Mouse (Mus musculus) adrenal gland, adult 18-20 months (tissue): ENCODE measurements around the gene 2210408I21Rik. TPM values are rescaled to one million over a fixed set of nuclear protein-coding genes. Genes with fewer than 3 reads are reported as not detected.

ENCODE experiments used
- DNase-seq, 2 experiments: peaks; one replicate each; pipeline ENCODE4 v3.0.0; 2021 to 2022; ENCODE audit warnings: low spot score in 2 of 2
- total RNA-seq, 2 experiments: library from RNA; stranded (reverse); gene quantifications; 1 replicate in 1 of 2; 2 replicates in 1 of 2; pipeline ENCODE4 v1.2.3; 2021

Gene 2210408I21Rik
- total RNA-seq, 2 experiments from 2014 or later, result 8.8 to 8.9 TPM

DNA sequence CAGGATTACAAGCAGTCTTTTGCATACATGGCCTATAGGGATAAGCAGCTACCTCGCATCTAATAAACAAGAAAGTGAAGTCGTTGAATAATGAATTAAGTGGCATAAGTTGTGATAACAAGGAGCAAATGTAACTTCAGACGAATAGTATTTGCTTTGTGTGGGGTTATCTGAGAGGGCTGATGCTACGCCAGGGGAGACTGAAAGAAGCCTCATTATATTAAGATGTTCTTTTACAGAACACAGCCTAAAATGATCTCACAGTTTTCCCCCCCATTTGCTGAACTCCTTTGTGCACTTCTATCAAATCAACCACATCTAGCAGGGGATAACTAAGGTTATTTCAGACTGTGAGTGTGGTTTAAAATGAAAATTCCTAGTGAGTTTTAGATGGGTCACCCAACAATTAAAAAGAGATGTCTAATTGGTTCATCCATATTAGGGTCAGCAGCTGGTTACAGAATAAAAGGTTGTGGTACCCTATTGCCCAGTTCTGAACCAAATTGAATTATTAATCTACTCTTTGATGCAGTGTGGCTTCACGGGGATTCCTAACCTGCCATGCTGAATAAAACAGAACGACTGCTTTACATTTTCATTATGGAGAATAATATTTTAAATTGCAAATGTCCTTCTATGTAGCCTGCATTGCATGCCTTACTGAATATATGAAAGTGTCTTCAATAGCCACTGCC, 343.2 kb downstream of the 2210408I21Rik start:
- DNase-seq, result no peak

DNA sequence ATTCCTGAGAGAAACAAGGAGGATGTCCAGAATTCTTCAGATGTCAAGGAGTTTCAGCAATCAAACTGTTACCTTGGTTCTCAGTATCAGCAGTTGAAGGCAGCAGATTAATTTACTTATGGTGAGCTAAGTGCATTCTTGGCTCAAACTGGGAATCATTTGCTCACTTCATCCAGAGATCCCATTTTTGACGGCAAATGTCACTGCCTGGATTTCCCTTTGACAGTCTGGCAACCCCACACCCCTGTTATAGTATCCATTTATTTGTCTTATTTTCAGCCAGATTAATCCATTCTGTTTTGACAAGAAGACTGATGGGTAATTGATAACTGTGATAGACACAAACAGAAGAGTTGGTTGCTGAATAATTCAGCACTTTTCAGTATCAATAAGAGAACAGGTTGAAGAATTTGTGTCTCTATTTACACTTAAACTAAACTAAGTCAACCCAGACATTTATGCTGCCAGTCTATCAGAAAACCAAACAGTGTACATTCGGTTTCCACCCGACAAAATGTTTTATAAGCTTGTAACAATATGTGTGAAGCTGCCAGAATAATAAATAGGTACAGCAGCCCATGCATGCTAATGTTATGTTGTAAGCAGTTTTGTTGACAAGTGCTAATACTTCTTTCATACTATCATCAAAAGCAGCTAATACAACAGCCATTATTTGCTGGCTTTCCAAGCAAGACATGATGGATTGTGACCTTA, 354.8 kb downstream of the 2210408I21Rik start:
- DNase-seq, result no peak

DNA sequence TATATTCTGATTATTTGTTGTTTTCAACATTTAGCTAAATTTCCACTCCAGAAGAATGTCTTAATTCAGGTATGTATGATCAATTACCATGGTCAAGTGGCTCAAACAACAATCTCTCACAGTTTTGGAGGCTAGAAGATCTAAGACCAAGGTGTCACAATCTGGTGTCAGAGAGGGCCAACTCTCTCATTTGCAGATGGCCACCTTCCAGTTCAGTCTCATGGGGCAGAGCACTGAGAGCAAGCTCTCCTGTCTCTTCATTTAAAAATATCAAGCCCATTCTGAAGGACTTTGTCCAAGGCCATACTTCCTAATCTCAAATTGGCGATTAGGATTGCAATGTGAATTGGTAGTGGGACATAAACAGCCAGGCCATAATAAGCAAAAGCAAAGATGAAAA, 378.7 kb downstream of the 2210408I21Rik start:
- DNase-seq, result no peak

DNA sequence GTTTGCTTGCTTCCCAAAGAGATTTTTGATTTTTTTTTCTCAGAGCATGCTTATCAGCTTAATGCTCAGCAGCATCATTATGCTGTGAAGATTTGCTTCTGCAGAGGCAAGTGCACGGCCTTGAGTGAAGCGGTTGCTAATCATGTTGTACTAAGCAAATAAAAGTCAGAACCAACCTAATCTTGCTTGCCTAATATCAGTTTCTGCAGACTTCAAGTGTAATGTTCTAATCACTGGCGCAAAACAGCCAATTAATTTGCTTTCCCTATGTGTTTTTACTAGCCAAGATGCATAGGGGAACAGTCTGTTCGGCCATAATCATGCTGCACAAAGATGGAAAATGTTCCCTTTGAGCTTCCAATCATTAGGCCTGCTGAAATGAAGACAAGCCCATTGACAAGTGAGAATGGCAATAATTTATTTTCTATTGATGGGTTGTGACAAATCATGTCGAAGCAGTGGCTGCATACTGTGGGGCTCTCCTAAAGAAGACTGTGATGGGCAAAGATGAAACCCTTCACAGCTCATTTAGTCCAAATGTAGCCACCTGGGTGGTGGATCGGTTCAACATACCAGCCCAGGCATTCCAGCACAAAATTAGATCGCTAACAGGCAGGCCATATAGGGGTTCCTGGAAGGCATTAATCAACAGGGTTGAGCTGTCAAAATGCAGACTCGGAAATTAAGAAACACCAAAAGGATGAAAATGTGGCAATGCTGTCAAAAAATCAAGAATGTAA, 393.8 kb downstream of the 2210408I21Rik start:
- DNase-seq, result no peak

DNA sequence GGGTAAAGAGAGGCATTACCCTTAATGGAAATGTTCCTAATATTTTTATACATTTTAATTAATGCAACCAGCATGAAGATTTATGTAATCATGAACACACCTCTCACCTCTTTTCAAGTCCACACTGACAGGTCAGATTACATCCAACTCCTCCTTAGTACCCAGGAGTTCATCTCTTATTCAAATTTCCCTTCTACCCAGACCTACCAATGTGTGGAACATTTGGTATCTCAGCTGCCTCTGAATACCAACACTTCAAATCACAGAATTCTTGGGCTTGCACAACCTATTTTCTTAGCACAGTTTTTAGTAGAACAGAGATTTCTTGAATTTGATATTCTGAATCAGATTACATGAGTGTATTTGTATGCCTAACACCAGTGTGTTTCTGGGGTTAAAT, 394.4 kb downstream of the 2210408I21Rik start:
- DNase-seq, result no peak

DNA sequence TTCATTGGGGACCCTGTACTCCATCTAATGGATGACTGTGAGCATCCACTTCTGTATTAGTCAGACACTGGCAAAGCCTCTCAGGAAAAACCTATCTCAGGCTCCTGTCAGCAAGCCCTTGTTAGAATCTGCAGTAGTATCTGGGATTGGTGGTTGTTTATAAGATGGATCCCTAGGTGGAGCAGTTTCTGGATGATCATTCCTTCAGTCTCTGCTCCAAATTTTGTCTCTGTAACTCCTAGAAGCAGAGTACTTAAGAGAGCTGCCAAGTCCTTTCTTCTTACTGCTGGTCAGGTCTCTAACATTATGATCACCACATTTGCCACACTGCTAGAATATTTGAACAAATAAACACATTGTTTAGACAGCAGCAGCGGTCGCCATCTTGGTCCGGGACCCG, 402.1 kb downstream of the 2210408I21Rik start:
- DNase-seq, result no peak

DNA sequence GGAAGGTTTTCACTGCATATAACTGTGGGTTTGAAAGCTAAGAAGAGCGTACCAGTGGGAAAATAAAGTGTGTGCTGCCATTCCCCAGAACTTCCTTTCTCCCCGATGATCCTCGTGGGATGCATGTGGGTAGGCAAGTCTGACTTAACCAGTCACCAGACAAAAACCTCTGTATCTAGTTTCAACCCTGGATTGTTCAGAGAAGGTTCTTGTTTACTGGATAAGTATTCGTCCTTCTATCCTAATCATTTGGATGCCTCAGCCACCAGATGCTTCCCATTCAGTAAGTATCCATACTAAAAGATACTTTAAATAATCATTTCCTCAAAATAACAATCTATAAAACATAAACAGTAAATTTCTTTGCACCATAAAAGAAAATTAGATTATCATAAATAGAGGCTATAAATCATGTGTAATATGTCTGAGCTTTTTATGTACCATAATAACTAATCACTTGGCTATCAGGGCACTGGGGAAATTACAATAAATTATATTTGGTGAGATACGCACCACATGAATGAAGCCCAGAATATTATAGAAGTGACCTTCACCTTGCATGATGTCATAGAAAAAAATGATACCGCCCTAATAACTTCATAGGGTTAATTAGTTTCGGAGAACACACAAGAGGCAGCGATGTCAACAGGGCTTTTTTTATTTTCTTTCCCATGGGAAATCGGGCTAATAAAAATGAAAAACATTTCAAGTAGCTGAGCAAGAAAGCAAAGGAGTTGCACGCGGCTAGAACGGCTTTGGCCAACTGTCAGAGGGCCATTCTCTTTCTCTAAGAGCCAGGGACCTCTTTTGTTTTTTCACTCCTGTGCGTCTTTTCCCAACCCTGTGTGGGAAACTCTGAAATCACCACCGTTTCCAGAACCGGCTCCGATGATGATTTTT, 412.4 kb downstream of the 2210408I21Rik start:
- no peak for DNase-seq

DNA sequence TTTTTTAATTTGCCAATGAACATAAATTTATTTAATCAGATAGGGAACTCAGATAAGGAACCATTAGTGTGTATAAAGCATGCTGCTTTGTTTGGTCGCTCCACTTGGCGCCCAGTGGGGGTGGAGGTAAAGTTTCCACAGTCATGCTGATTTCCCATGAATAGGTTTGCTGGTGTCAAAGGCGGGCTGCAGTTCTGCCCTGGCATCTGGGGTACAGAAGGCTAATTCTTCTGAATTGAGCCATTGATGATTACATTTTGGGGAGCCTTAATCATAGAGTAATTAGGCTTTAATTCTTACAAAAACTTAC, 413.0 kb downstream of the 2210408I21Rik start:
- DNase-seq, result no peak

DNA sequence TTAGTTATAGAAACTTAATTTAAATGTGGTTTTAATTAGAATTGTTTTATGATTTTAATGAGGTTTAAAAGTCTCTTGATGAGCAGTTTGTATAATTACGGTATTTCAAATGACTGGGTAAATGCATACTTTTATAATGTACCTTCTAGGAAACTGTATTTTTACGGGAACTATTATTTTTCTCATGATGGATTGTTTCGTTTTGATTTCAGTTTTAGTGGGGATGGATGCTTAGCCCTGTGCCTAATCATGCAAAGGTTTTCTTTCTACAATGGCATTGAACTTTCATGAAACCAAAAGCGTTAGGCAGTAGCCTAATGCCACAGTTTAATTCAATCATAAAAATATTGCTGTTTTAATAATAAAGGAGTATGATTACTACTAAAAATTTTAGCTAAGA, 413.4 kb downstream of the 2210408I21Rik start:
- DNase-seq, result no peak

DNA sequence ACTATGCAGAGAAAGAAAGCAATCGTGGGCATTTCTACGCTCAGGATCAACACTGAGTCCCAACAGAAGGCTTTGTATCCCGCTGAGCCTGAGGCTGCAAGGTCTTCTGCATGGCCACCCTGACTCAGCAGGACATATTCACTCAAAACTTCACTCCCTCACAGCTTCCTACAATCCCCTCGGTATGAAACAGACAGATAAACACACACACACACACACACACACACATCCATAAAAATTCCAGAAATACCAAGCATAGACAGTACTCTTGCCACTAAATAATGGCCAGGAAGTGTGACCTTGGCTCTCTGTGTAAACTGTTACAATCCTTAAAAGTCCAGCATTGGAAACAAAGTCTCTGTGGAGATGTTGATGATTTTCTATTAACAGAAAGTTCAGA, 458.7 kb downstream of the 2210408I21Rik start:
- DNase-seq, result no peak

DNA sequence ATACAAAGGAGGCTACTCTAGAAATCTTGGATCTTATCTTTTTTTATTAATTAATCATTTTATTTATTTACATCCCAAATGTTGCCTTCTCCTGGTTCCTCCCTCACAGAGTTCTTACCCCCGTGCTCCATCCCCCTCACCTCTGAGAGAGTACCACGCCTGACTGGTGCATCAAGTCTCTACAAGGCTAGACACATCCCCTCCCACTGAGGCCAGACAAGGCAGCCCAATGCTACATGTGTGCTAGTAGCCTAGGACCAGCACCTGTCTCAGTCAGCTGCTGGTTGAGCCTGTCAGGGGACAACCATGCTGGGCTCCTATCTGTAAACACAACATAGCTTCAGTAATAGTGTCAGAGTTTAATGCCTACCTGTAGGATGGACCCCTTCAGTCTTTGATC, 480.0 kb downstream of the 2210408I21Rik start:
- no peak for DNase-seq

Other genes with a start within 250 kb of the 2210408I21Rik start
- 1 to 10 TPM; 6.6 to 7.8 TPM for gene Slf1, start 67 bp upstream of the 2210408I21Rik start, total RNA-seq